Mouse (Mus musculus) CD4-positive, CD25-positive, alpha-beta regulatory T cell, adult 2 months (primary cell): ENCODE results near the gene Gm10322.
A peak's percentile ranks its signal among the peaks of the same experiment; 100 is the strongest.

Experiments used
- DNase-seq: peaks from one replicate; pipeline ENCODE4 v3.0.0-alpha.2; 2012; ENCODE audit warnings: low read depth, low spot score

Gm10322 gene

DNA sequence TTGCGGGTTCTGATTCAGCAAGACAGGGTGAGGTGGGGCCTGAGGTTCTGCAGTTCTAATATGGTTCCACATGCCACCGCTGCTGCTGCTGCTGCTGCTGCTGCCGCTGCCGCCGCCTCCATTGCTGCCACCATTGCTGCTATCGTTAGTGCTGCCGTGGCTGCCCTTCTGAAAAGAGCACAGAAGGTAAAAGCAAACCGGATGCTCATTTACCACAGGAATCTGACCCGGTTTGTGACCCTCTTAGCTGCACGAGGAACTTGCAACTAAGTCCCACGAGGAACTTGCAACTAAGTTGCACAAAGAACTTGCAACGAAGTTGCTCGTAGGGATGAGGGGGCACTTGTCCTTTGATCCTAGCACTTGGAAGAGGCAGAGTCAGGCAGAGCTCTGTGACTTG is 40.9 kb downstream of the Gm10322 start:
- DNase-seq = peak; percentile 41

DNA sequence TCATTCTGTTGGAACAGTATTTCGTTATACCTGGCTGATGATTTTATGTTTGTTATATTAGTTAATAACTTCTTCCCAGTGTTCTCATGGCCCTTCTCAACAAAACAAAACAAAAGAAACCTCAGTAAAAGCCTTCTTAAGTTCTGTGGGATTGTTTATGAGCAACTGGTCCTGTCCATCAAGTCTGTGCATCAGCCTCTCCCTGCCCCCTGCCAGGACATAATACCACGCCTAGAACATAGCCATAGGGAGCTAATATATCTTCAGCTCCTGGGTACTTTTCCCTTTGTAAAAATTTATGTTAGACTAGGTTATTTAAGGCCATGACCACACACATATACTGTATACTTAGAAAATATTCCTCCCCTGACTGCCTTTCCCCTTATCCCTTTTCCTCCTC is 48.9 kb downstream of the Gm10322 start:
- DNase-seq = no peak

DNA sequence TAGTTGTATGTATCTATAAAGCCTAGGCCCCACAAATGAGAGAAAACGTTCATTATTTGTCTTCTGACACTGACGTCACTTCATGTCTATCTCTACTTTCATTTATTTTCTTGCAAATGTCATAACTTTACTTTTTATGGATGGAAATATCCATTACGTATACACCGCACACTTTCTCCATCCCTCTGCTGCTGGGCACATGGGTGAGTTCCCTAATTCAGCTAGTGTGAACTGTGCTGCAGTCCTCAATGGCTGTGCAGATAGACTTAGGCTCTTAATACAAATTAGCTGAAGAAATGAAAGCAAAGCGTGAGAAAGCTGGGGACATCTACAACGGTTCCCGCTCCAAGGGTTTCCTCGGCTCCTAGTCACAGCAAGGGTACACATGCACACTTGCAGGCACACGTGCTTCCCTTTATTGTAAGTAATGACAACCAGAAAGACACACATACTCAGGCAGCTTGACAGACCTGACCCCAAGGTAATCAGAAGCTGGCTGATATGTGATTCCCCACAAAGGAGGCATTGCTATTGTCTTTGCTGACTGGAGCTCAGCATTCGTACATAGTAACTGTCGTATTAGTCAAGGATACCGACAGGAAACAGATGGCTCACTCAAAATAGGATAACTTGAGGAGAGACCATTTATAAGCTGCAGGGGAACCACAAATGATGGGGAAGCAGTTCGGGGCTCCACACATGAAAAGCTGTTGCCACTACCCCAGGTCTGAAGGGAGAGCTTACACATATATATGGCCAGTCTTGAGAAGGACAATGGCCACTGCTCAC is 49.8 kb downstream of the Gm10322 start:
- DNase-seq = no peak
